Mouse (Mus musculus) 3134 (cell line): ENCODE measurements around the gene Gm12789.
"Not testable (repeated sequence)": the region's sequence is repeated elsewhere in the genome, so short reads cannot be mapped to it uniquely, and the experiment has no call there.

ENCODE experiments used
- DNase-seq: peaks from one replicate; pipeline ENCODE4 v3.0.0-alpha.2; 2011; ENCODE audit warnings: low spot score; ENCODE audit not compliant: insufficient read length; ENCODE audit errors: extremely low read depth

Gm12789 gene

GRCm38 (mm10) chr4:101986326-101986725 lies at the start of gene Gm12789:
Gene Gm12789 (plus strand): TSS chr4:101986626.
- DNase-seq = not testable (repeated sequence)

- not testable (repeated sequence) for DNase-seq
Observed at GRCm38 (mm10) chr4:101940107-101940506, 46.3 kb upstream of the Gm12789 start, which contains the start of gene Gm12794. Gene Gm12794 (plus strand): TSS chr4:101940407.

- DNase-seq = not testable (repeated sequence)
Observed at GRCm38 (mm10) chr4:101980949-101981348, 5.5 kb upstream of the Gm12789 start, which contains the start of gene Gm12790. Gene Gm12790 (minus strand): TSS chr4:101981049.

GRCm38 (mm10) chr4:101985678-101986077 lies 748 bp upstream of the Gm12789 start:
- DNase-seq = no peak

- no peak for DNase-seq
Observed at GRCm38 (mm10) chr4:101997426-101997825, 11.0 kb downstream of the Gm12789 start.

- DNase-seq = no peak
Observed at GRCm38 (mm10) chr4:101998267-101998922, 12.0 kb downstream of the Gm12789 start.

GRCm38 (mm10) chr4:102026619-102027018 lies 40.2 kb downstream of the Gm12789 start:
- no peak for DNase-seq
